Mouse (Mus musculus): ENCODE measurements around the gene Arhgap40. TPM values are rescaled to one million over a fixed set of nuclear protein-coding genes. Genes with fewer than 3 reads are reported as not detected.

The Arhgap40 gene
- total RNA-seq (2023): not detected

GRCm38 (mm10) chr2:158512528-158512927 is at the start of gene Arhgap40:
Gene Arhgap40, plus strand, starts transcription at chr2:158512796.

GRCm38 (mm10) chr2:158501836-158502812 is 10.5 kb upstream of the Arhgap40 start, which contains the start of gene Adig:
Gene Adig, plus strand, starts transcription at chr2:158502612.

Other genes starting within 250 kb of the Arhgap40 start
- gene Lbp, start 206.3 kb upstream of the Arhgap40 start, total RNA-seq (2023): 10 to 100 TPM; 60.8 to 64.5 TPM
- not detected for gene Snhg11, start 137.2 kb upstream of the Arhgap40 start, total RNA-seq (2023)
- 10 to 100 TPM; 44.3 to 51.2 TPM for gene Ralgapb, start 102.9 kb upstream of the Arhgap40 start, total RNA-seq (2023)
- not detected for gene Adig, start 10.2 kb upstream of the Arhgap40 start, total RNA-seq (2023)
- under 1 TPM; 0.46 to 0.60 TPM for gene Slc32a1, start 98.0 kb downstream of the Arhgap40 start, total RNA-seq (2023)
- 10 to 100 TPM; 16.0 to 19.8 TPM for gene Actr5, start 112.1 kb downstream of the Arhgap40 start, total RNA-seq (2023)
- gene Ppp1r16b, start 152.6 kb downstream of the Arhgap40 start, total RNA-seq (2023): 1 to 10 TPM in 1 of 2 experiments, under 1 TPM in 1; 0.86 to 1.0 TPM

Measured in neutrophil, adult 83 days (primary cell).